10 mouse cellular contexts compared by ENCODE assay signal in the genomic region with DNA sequence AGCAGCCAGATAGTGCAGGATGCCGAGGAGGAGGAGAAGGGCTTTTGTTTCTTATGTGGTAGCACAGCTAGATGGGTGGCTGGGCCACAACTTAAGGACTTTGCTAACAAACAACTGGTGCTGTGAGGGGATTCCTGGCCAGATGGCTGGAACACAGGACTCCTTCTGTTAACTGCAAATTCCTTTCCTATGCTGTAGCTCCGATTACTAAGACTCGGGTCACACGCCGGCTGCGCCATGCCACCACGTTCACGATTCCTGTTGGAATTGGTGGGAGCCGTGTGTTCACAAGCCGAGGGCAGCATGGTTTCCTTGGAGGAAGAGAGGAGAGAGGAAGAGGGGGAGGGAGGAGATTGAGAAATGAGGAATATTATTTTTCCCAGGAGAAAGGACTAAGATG.
A peak's percentile ranks its signal among the peaks of the same experiment; 100 is the strongest.
DNase-seq lines count a peak whose midpoint lies in the region; ATAC-seq lines count a peak whose summit lies in the region.
"Had no signal": no experiment of that assay in that cellular context is flagged by ENCODE, and none has a peak within 500 bp of the region (broad histone marks: within the 10 kb centered on the region; RNA-seq: fewer than 3 reads in every experiment).

No protein-coding gene starts in this region.

- no peak overlapping the region for H3K4me3 ChIP-seq in hindbrain, embryonic 15.5 days
- H3K4me3 ChIP-seq in hindbrain, embryonic 16.5 days (ENCODE audit: low read length) = no peak overlapping the region
- no peak overlapping the region for H3K4me3 ChIP-seq in embryonic facial prominence, embryonic 14.5 days (ENCODE audit: low read depth, low read length)
- no peak overlapping the region for H3K4me3 ChIP-seq in liver, embryonic 12.5 days

- WGBS in hindbrain, embryonic 15.5 days = 70% methylated on average over 10 of the region's 10 CpGs
- WGBS in hindbrain, embryonic 16.5 days = 65% methylated on average over 10 of the region's 10 CpGs
- 41% methylated on average over 10 of the region's 10 CpGs for WGBS in embryonic facial prominence, embryonic 14.5 days
- WGBS in liver, embryonic 12.5 days (ENCODE audit: insufficient replicate concordance) = 82% methylated on average over 10 of the region's 10 CpGs

- ATAC-seq in hindbrain, embryonic 15.5 days (ENCODE audit: low FRiP score, low read depth) = no peak
- ATAC-seq in hindbrain, embryonic 16.5 days = no peak
- peak; percentile 77 for ATAC-seq in embryonic facial prominence, embryonic 14.5 days (ENCODE audit: low read depth)
- no peak for ATAC-seq in liver, embryonic 12.5 days

- intact Hi-C loops in left cerebral cortex, postnatal 36 days (cut with DNase I) = no loop called here

- no peak overlapping the region for H3K4me2 ChIP-seq in hindbrain, embryonic 15.5 days
- H3K4me2 ChIP-seq in hindbrain, embryonic 16.5 days (ENCODE audit: low read length) = no peak overlapping the region
- H3K4me2 ChIP-seq in embryonic facial prominence, embryonic 14.5 days (ENCODE audit: low read depth, low read length) = peak overlapping the region; percentile 20; the same call in 1 of the 2 replicates
- H3K4me2 ChIP-seq in liver, embryonic 12.5 days = no peak overlapping the region

- H3K9me3 ChIP-seq in hindbrain, embryonic 15.5 days = no peaks in the 10 kb centered on the region
- H3K9me3 ChIP-seq in hindbrain, embryonic 16.5 days (ENCODE audit: control insufficient read depth, low read length) = no peaks in the 10 kb centered on the region
- H3K9me3 ChIP-seq in embryonic facial prominence, embryonic 14.5 days (ENCODE audit: control insufficient read depth, low read length) = no peaks in the 10 kb centered on the region
- H3K9me3 ChIP-seq in liver, embryonic 12.5 days (replicated peaks) = no peaks in the 10 kb centered on the region

- no peaks in the 10 kb centered on the region for H3K36me3 ChIP-seq in hindbrain, embryonic 15.5 days
- no peaks in the 10 kb centered on the region for H3K36me3 ChIP-seq in hindbrain, embryonic 16.5 days (ENCODE audit: control insufficient read depth, insufficient read depth, low read length)
- no peaks in the 10 kb centered on the region for H3K36me3 ChIP-seq in embryonic facial prominence, embryonic 14.5 days (ENCODE audit: control insufficient read depth, insufficient read depth, low read length)
- H3K36me3 ChIP-seq in liver, embryonic 12.5 days = no peaks in the 10 kb centered on the region

- 0 out of 2 replicates have a peak, but pooled peaks cover 6% of the 10 kb centered on the region for H3K4me1 ChIP-seq in hindbrain, embryonic 15.5 days (replicated peaks)
- no peaks in the 10 kb centered on the region for H3K4me1 ChIP-seq in hindbrain, embryonic 16.5 days (ENCODE audit: control insufficient read depth, insufficient read depth, low read depth, low read length)
- peaks cover 23% of the 10 kb centered on the region for H3K4me1 ChIP-seq in embryonic facial prominence, embryonic 14.5 days (ENCODE audit: control insufficient read depth, insufficient read depth, low read length)
- no peaks in the 10 kb centered on the region for H3K4me1 ChIP-seq in liver, embryonic 12.5 days

- peak; percentile 38 for DNase-seq in brain, adult 2 months (ENCODE audit: low read depth, low spot score)
- peak; percentile 74 for DNase-seq in embryonic facial prominence, embryonic 14.5 days (ENCODE audit: low spot score)
- peak; percentile 40 for DNase-seq in heart, postnatal 4 days
- DNase-seq in left cerebral cortex, postnatal 36 days (ENCODE audit: low spot score in 2 of 2) = no peak
- no peak for DNase-seq in B cell, adult 2 months
- DNase-seq: adrenal gland, postnatal 14 days; cerebellum, postnatal 10 days had no signal

- H3K9ac ChIP-seq in hindbrain, embryonic 15.5 days = no peak overlapping the region
- no peak overlapping the region for H3K9ac ChIP-seq in hindbrain, embryonic 16.5 days (ENCODE audit: low read depth, low read length)
- H3K9ac ChIP-seq in embryonic facial prominence, embryonic 14.5 days (ENCODE audit: low read depth, low read length) = no peak overlapping the region
- no peak overlapping the region for H3K9ac ChIP-seq in liver, embryonic 12.5 days

- H3K27me3 ChIP-seq in hindbrain, embryonic 15.5 days = no peaks in the 10 kb centered on the region
- H3K27me3 ChIP-seq in hindbrain, embryonic 16.5 days (replicated peaks; ENCODE audit: control insufficient read depth, insufficient read depth, low read length) = no peaks in the 10 kb centered on the region
- H3K27me3 ChIP-seq in embryonic facial prominence, embryonic 14.5 days (replicated peaks; ENCODE audit: control insufficient read depth, insufficient read depth, low read length) = no peaks in the 10 kb centered on the region
- H3K27me3 ChIP-seq in liver, embryonic 12.5 days (replicated peaks) = no peaks in the 10 kb centered on the region

- H3K27ac ChIP-seq in hindbrain, embryonic 15.5 days (replicated peaks) = 0 out of 2 replicates have a peak overlapping the region, but pooled peaks have one; percentile 28
- H3K27ac ChIP-seq in hindbrain, embryonic 16.5 days (ENCODE audit: low read depth, low read length) = no peak overlapping the region
- H3K27ac ChIP-seq in embryonic facial prominence, embryonic 14.5 days (replicated peaks; ENCODE audit: low read depth, low read length) = peak overlapping the region; percentile 80
- no peak overlapping the region for H3K27ac ChIP-seq in liver, embryonic 12.5 days

Comparison
In these comparisons a context has a peak if more than half of its experiments do, and no peak if none do; other contexts are left out.
1. H3K27ac ChIP-seq: peak in hindbrain, embryonic 15.5 days (single experiment) and embryonic facial prominence, embryonic 14.5 days (single experiment); none in hindbrain, embryonic 16.5 days (single experiment) and liver, embryonic 12.5 days (single experiment).
2. DNase-seq: peak in brain, adult 2 months (single experiment), embryonic facial prominence, embryonic 14.5 days (single experiment) and heart, postnatal 4 days (single experiment); none in left cerebral cortex, postnatal 36 days (0 of 2) and B cell, adult 2 months (0 of 2).